Mouse (Mus musculus): ENCODE results near the gene Hivep3. TPM values are rescaled to one million over a fixed set of nuclear protein-coding genes. Genes with fewer than 3 reads are reported as not detected.

Gene Hivep3
- polyA plus RNA-seq, 1 experiment: 20.9 TPM

GRCm38 (mm10) chr4:119816620-119817356, 83.2 kb downstream of the Hivep3 start:
- DNase-seq (ENCODE audit: low read depth): peak; percentile 93

- DNase-seq (ENCODE audit: low read depth): no peak
Measured at GRCm38 (mm10) chr4:119825956-119826355, 92.4 kb downstream of the Hivep3 start.

GRCm38 (mm10) chr4:119828386-119828785, 94.8 kb downstream of the Hivep3 start:
- DNase-seq (ENCODE audit: low read depth): no peak

- DNase-seq (ENCODE audit: low read depth): no peak
Measured at GRCm38 (mm10) chr4:119828996-119829395, 95.4 kb downstream of the Hivep3 start.

GRCm38 (mm10) chr4:119833333-119833732, 99.7 kb downstream of the Hivep3 start:
- DNase-seq (ENCODE audit: low read depth): no peak

GRCm38 (mm10) chr4:119833884-119834283, 100.3 kb downstream of the Hivep3 start:
- DNase-seq (ENCODE audit: low read depth): no peak

GRCm38 (mm10) chr4:119836181-119836580, 102.6 kb downstream of the Hivep3 start:
- DNase-seq (ENCODE audit: low read depth): no peak

GRCm38 (mm10) chr4:119837505-119838065, 104.0 kb downstream of the Hivep3 start:
- no peak for DNase-seq (ENCODE audit: low read depth)

GRCm38 (mm10) chr4:119838308-119838707, 104.7 kb downstream of the Hivep3 start:
- DNase-seq (ENCODE audit: low read depth): no peak

GRCm38 (mm10) chr4:119843294-119843693, 109.7 kb downstream of the Hivep3 start:
- no peak for DNase-seq (ENCODE audit: low read depth)

- DNase-seq (ENCODE audit: low read depth): no peak
Measured at GRCm38 (mm10) chr4:119844267-119844666, 110.7 kb downstream of the Hivep3 start.

GRCm38 (mm10) chr4:119845596-119846161, 112.1 kb downstream of the Hivep3 start:
- DNase-seq (ENCODE audit: low read depth): no peak

- DNase-seq (ENCODE audit: low read depth): no peak
Measured at GRCm38 (mm10) chr4:119852483-119852882, 118.9 kb downstream of the Hivep3 start.

- no peak for DNase-seq (ENCODE audit: low read depth)
Measured at GRCm38 (mm10) chr4:119854307-119855144, 120.9 kb downstream of the Hivep3 start.

- no peak for DNase-seq (ENCODE audit: low read depth)
Measured at GRCm38 (mm10) chr4:119859454-119859853, 125.9 kb downstream of the Hivep3 start.

GRCm38 (mm10) chr4:119861001-119861400, 127.4 kb downstream of the Hivep3 start:
- no peak for DNase-seq (ENCODE audit: low read depth)

GRCm38 (mm10) chr4:119865827-119866455, 132.4 kb downstream of the Hivep3 start:
- DNase-seq (ENCODE audit: low read depth): no peak

- DNase-seq (ENCODE audit: low read depth): no peak
Measured at GRCm38 (mm10) chr4:119867132-119867531, 133.5 kb downstream of the Hivep3 start.

- DNase-seq (ENCODE audit: low read depth): no peak
Measured at GRCm38 (mm10) chr4:119870411-119870810, 136.8 kb downstream of the Hivep3 start.

GRCm38 (mm10) chr4:119871441-119871840, 137.9 kb downstream of the Hivep3 start:
- no peak for DNase-seq (ENCODE audit: low read depth)

- DNase-seq (ENCODE audit: low read depth): no peak
Measured at GRCm38 (mm10) chr4:119871861-119872582, 138.4 kb downstream of the Hivep3 start.
